Mouse (Mus musculus): Measurements from ENCODE around the gene Lifr. TPM values are rescaled to one million over a fixed set of nuclear protein-coding genes. Genes with fewer than 3 reads are reported as not detected.

Lifr gene
- total RNA-seq (2023): 1.5 TPM

GRCm38 (mm10) chr15:7090211-7090765, at the start of gene Lifr:
TSS of gene Lifr (plus strand) at chr15:7090614.

Other genes with a start within 250 kb of the Lifr start
- not detected for gene Osmr, start 215.6 kb upstream of the Lifr start, total RNA-seq (2023)

Measured in CD8-positive naive resting alpha-beta T cell, adult 57 days (primary cell).